Mouse (Mus musculus) activated CD4-positive, CD25-positive, alpha-beta regulatory T cell, adult 4 months (primary cell): ENCODE results near the gene Zfp759. TPM values are rescaled to one million over a fixed set of nuclear protein-coding genes. Genes with fewer than 3 reads are reported as not detected.
"Not testable (repeated sequence)": the region's sequence is repeated elsewhere in the genome, so short reads cannot be mapped to it uniquely, and the experiment has no call there.

ENCODE experiments used
- ATAC-seq: one replicate; pipeline ENCODE4 v1.8.0; 2017
- polyA plus RNA-seq, 2 experiments: library from polyadenylated mRNA; unstranded; fragments of 100-300 nt; shearing (Covaris generic); gene quantifications; one replicate each; pipeline ENCODE4 v1.2.1; 2017

The Zfp759 gene
- polyA plus RNA-seq: 1 to 10 TPM; 1.6 to 2.9 TPM

GRCm38 (mm10) chr13:67121360-67121759 is at the start of gene Zfp759:
TSS of gene Zfp759 (plus strand) at chr13:67121660.
- ATAC-seq: not testable (repeated sequence)

- no peak for ATAC-seq
These were observed 48.7 kb upstream of the Zfp759 start for GRCm38 (mm10) chr13:67072786-67073185.

- no peak for ATAC-seq
These were observed 44.2 kb upstream of the Zfp759 start for GRCm38 (mm10) chr13:67077244-67077643.

DNA sequence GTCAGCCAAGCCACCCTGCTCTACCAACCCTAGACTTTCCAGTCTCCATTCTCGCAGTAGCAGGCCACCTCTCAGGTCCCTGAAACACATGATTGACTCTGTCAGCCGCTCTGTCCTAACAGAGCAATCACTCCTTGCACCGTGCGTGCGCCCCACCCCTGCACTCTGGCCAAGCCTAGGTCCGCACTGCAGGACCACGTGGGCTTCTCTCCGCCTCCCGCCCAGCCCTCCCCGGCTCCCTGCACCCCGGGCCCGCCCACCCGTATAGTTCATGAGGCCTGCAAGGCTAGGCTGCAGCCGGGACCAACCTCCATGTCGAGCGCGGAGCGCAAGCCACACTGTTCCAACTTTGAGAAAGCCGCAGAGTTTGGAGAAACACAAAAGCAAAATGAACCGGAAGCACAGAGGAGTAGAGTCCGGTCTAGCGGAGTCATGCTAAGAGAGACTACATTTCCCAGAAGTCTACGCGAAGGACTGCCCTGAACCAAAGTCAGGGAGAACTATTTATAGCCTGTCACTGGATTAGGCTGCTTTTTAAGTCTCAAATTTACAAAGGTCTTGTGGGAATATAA is 40.2 kb upstream of the Zfp759 start:
- peak; percentile 94 for ATAC-seq

DNA sequence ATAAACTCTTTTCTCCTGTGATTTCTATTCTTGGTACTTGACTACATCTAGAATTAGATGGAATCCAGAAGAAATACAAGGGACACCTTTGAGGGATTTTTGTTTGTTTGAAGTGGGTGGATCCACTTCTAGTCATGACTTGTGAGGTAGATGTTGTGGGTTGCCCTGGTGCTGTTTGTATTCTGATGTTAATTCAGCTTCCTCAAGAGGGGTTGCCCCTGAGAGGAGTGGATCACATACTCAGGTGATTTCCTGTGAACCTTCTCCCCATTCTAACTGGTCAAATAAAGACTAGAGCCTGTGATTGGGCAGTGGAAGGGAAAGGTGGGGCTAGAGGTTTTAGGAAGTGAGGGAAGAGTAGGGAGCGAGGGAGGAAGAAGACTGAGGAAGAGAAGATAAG is 39.5 kb upstream of the Zfp759 start:
- ATAC-seq: no peak

GRCm38 (mm10) chr13:67090154-67090553 is 31.3 kb upstream of the Zfp759 start:
- no peak for ATAC-seq

DNA sequence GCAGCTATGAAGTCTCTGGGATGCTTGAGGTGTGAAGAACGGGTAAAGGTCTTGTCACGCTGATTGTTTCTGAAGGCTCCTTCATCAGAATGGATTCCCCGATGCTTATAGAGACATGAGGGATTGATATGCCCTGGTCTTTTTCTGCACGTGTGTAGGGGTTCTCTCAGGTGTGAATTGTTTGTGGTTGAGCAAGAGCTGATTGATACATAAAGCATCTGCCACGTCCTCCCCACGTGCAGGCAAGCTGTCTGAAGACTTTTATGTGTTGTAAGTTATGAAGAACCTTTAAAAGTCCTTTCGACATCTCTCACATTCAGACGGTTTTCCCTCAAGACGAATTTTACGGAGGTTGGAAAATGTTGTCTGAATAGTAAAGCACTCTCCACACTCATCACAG is 23.6 kb upstream of the Zfp759 start, which contains the start of gene Zfp708:
Zfp708 (minus strand) TSS at position 101 of the 400 bp plus-strand sequence.
- no peak for ATAC-seq

- no peak for ATAC-seq
These were observed 13.8 kb upstream of the Zfp759 start for GRCm38 (mm10) chr13:67107681-67108080.

- peak; percentile 97 for ATAC-seq
These were observed 13.2 kb upstream of the Zfp759 start, which contains the start of gene Gm28557 for GRCm38 (mm10) chr13:67108194-67108820. TSS of gene Gm28557 (minus strand) at chr13:67108604.

DNA sequence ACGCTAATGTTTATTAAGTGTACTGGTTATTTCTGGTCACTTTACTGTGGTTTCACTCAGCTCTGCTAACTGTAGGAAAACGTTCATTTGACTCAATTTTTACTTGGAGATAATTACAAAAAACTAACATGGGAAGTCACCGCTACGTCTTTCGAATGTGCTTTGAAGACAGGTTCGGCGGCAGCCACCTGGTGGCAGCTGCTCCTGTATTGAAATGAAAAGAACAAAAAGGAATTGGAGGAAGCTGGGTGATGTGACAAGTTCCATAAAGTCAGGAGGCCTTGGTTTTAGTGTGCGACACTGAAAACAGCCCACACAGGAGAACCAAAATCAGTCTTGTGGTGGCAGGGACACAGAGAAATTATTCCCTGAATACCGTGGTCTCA is 12.6 kb upstream of the Zfp759 start:
- peak; percentile 73 for ATAC-seq

GRCm38 (mm10) chr13:67112096-67112495 is 9.4 kb upstream of the Zfp759 start:
- ATAC-seq: no peak

- ATAC-seq: no peak
These were observed 8.2 kb upstream of the Zfp759 start for GRCm38 (mm10) chr13:67113287-67113686.

DNA sequence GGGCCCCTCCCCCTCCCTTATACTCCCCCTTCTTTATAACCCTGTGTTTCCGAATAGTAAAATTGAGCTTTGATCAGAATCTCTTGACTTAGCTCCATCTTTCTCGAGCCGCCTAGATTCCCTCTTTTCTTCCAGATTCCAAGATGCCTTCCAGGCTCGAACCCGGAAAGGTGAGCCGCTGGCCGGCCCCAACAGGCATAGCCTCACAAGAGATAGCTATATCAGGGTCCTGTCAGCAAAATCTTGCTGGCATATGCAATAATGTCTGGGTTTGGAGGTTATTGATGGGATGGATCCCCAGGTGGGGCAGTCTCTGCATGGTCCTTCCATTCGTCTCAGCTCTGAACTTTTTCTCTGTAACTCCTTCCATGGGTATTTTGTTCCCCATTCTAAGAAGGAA is 5.3 kb upstream of the Zfp759 start, which contains the start of gene Rslcan18:
Rslcan18 (minus strand) TSS at position 101 of the 400 bp plus-strand sequence.
- not testable (repeated sequence) for ATAC-seq

DNA sequence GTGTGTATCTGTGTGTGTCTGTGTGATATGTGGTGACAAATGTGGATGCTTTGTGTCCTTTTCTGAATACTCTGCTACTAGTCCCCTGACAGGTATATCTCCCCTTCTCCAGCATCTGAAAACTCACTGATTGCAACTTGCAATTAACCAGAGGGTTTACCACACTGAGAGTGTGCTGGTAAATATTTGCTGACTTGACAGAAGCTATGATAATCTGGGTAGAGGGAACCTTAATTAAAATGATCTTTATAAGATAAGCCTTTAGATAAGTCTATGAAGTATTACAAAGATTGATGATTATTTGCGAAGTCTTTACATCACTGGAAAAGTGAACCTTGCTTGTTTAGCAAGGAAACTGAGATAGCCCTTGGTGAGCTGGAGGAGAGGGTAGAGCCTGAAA is 3.0 kb downstream of the Zfp759 start:
- no peak for ATAC-seq

DNA sequence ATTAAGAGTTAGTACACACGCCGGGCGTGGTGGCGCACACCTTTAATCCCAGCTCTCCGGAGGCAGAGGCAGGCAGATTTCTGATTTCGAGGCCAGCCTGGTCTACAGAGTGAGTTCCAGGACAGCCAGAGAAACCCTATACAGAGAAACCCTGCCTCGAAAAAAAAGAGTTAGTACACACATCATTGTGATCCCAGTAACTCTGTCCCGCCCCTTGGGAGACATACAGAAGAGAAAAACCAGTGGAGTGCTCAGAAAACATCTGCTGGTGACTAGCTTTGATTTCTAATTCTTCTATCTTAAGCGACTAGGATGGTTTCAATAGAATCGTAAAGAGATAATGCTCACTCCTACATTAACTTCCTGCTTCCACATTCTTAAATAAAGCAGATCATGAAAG is 6.0 kb downstream of the Zfp759 start:
- ATAC-seq: not testable (repeated sequence)

- ATAC-seq: peak; percentile 98
These were observed 6.7 kb downstream of the Zfp759 start for GRCm38 (mm10) chr13:67128038-67128721.

DNA sequence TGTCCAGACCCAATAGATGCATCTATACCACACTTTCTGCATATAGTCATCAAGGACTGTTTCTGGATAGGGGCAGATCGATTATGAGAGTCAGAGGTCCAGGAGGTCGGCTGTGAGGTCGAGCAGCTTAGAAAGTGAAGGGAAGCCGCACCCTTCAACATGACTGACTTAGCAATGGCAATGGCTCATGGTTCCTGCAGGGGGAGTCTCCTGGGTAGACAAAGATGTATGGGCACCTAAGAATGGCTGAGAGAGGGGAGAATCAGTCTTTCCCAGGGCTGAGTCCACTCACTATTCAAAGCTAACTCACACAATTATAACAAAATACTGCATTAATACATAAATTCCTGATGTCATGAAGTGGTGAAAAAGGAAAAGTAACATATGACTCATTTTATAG is 44.7 kb downstream of the Zfp759 start:
- ATAC-seq: peak; percentile 60

DNA sequence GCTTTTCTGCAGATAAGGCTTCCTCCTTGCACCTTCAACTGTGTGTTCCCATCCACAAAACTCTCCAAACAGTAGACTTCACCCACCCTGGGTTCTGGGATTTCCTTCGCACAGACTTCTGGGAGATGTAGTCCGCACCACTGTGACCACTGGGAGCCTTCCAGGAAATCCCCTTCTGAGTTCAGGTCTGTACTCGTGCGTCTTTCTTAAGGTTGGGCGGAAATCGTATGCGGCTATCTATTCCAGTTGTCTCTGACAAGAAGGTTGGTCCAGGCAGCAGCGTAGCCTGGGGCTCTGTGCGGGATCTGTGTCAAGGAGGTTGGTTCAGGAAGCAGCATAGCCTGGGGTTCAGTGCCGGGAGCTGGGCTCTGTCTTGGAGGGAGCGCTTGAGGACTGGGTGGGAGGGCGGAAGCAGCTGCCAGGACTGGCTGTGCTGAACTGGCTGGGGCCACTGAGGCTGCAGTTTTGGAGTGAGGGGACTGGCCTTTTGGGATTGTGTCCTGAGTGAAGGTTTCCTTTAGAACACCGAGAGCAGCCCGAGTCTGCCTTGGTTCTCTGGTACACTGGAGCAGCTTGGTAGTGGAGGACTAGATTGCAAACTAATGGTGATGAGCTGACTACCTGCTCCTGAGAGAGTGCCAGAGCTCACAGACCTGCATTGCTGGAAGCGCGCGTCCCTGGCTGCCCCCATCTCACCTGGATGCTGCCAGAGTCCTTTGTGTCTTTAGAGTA is 51.7 kb downstream of the Zfp759 start, which contains the start of gene Rsl1:
Rsl1 (plus strand) TSS at position 192 of the 732 bp plus-strand sequence.
- ATAC-seq: peak; percentile 100

- ATAC-seq: no peak
These were observed 52.2 kb downstream of the Zfp759 start for GRCm38 (mm10) chr13:67173723-67174055.
